Mouse (Mus musculus) layer of hippocampus, postnatal 14 days (tissue): ENCODE results near the gene Stard13. TPM values are rescaled to one million over a fixed set of nuclear protein-coding genes. Genes with fewer than 3 reads are reported as not detected.

ENCODE experiments used
- DNase-seq, 2 experiments: peaks; one replicate each; pipeline ENCODE4 v3.0.0; 2021 to 2022; ENCODE audit warnings: low spot score in 2 of 2, mixed read lengths in 1 of 2
- total RNA-seq, 2 experiments: library from RNA; stranded (reverse); gene quantifications; 2 replicates each; pipeline ENCODE4 v1.2.3; 2021

Gene Stard13
- total RNA-seq, 2 experiments from 2014 or later, result 13.8 to 17.1 TPM

DNA sequence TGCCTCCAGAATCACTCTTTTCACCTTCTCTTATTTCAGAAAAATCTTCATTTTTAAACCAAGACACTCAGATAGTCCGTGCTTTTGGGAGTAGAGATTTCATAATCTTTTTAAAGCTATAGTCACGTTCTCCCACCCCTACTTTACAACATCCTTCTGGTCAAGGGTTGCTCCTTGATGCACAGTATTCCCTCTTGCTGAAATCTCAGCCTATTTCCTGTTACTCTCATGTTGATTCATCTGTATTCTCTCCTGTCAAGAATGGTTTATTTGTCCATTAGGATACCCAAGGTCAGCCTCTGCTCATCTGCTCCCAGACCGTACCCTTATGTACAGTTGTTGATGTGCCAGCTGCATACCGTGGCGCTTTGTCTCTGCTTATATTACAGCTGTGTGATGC, 89.7 kb downstream of the Stard13 start:
- no peak for DNase-seq

DNA sequence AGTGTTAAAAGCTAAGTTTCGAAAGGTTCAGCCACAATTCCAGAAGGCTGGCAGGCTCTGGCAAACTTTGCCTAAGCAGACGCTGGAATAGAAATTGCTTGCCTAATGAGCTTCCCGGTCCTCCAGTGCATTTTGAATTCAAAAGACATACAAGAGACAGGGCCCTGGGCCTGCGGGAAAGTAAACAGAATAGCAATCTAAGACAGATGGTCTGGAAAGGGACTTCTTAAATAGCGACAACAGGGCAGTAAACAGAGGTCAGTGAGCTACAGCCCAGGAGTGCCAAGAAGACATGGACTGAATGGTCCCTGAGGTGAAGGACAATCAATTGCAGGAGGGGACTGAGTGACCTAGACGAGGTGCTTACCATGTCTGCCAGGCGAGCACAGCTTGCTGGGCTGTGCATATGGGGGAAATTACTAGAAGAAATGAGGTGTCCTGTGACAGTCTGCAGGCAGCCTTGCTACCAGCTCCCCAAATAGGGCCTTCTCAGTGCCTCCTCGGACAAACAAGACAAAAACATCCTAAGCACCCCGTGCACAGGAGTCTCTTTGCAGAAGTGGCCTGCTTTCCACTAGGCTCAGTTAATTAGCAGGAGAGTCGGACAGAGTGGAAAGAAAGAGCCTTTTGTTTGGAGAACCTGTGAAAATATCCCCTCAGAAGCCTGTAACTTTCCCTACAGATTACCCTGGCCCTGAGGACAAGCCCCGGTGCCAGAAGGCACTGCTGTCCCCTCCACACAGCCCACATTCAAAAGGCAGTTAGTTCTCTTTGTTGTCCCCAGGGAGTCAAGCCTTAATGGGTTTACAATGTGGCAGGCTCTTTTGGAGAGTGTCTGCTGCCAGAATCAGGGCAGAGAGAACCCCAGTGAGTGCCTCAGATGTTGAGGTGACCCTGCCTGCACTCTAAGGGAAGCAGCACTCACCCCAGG, 90.7 kb downstream of the Stard13 start:
- DNase-seq, result peak in 1 of 2 experiments; percentile 63

DNA sequence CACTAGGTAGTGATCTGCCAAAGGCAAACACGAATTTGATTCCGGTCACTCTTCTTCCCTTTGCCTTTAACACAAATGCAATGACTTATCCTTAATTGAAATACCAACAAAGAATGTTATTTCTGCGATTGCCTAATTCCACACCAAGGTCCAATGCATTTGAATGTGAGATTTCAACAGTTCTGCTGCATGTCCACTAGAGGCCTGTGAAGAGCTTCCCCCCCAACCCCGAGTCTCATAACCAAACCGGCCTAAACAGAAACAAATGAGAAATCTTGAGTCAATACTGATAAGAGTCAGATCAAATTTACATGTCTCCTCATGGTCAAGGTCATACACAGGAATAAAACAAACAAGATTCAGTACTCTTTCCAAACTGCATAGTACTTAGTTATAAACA, 91.4 kb downstream of the Stard13 start:
- peak in 1 of 2 experiments; percentile 57 for DNase-seq

DNA sequence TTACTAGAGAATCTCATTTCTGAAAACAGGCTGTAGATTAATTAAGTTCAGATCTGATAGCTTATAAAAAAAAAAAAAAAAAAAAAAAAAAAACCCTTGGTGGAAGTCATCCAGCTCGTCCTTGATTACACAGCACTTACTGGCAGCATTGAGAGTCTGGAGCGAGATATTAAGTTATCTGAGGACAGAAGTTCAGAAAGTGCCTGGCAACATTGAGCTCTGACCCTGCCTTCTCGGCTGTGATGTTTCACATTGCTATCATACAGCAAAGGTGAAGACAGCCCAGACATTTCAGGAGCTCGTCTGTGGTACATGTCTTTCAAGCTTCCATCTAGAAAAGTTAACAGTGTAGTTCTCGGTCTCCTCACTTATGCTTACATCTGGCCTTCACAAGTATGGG, 95.7 kb downstream of the Stard13 start:
- no peak for DNase-seq

DNA sequence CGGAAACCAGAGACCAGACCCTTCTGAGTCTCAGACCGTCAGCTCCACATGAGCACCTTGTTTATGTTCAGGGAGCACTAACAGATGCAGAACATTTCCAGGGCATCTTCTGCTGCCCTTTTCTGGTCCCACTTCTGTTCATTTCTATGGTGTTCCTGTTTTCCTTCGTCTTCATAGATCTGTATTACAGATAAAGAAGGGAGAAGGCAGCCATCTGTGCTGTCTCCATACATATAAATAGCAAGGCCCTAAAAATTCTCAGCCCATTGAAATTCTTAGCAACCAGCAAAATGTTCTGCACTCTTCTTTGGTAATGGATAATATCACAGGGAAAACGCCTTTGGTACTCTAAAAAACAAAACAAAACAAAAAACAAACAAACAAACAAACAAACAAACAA, 96.3 kb downstream of the Stard13 start:
- no peak for DNase-seq

DNA sequence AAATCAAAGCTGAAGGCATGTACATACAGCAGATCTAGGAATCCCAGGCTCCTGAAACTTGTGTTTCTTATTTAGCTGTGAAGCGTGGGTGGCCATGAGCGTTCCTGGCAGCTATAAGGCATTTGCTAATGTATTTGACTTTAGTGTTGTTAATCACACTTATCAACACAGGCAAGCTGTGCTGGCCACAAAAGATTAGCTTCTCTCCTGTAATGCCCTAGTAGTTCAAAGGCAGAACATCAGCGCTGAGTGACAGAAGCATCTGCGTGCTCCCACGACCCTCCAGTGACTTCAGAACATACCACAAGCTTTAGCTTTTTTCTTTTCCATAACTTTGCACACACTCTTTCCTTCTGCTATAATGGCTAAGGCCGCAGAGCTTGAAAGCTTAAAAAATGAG, 97.7 kb downstream of the Stard13 start:
- no peak for DNase-seq

DNA sequence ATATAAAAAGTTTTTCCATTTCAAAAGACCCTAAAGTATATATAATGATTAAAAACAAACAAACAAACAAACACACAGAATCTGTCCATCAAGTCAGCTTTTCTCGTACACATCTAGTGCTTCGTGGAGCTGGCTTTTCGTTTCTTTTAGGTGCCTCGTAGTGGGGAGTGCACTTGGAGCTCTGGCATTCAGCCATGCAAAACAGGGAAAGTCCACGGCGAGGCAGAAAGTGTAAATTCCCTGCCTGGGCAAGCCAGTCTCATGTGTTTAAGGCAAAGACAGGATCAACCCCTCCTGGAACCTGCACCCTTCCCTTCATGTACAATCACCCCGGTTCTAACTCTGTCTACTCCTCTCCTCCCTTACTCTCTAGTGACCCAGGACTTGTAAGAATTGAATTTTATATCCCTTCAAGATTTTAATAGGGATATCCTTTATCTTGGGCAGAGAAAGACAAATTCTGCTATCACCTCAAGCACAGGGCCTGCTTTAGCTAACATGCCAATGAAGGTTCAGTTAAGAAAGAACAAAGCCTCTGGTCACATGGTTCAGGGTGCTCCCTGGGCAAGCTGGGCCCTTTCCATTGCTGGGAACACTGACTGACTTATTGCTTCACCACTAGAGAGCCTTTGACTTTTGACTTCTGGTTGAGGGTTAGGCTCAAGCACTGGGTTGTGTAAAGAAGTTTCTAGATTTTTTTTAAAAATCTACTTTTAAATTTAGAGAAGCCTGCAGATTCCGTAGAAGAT, 98.4 kb downstream of the Stard13 start:
- DNase-seq, result no peak

DNA sequence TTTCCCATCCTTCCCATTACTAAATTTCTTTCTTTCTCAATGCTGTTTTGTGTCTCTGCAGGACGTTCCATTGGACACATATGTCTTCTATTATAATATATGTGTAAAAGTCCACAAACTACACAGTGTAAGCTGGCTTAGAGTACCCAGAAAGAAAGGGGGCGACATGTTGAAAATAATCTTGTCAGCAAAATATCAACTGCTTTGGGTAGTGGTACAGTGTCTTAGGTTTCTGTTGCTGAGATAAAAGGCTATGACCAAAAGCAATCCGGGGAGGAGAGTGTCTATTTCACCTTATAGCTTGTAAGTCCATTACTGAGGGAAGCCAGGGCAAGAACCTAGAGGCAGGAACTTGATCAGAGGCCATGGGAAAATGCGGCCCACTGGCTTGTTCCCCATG, 99.4 kb downstream of the Stard13 start:
- no peak for DNase-seq

DNA sequence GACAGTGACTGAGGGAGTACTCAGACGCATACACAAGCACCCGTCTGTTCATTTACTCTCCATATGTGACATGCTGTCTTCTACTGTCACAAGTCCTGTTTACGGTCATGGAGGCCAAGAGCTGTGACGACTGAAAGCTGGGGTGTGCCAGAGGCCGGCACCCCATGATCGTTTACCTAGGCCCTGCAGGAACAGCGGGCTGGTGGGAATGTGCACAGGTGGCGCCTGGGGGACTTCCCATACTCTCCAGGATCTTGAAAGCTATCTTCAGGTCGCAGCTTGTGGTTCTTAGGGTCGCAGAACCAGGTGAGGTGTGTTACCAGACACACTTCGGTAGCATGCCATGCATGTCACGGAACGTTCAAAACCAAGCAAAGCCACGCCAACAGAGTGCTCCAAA, 99.9 kb downstream of the Stard13 start:
- no peak for DNase-seq

DNA sequence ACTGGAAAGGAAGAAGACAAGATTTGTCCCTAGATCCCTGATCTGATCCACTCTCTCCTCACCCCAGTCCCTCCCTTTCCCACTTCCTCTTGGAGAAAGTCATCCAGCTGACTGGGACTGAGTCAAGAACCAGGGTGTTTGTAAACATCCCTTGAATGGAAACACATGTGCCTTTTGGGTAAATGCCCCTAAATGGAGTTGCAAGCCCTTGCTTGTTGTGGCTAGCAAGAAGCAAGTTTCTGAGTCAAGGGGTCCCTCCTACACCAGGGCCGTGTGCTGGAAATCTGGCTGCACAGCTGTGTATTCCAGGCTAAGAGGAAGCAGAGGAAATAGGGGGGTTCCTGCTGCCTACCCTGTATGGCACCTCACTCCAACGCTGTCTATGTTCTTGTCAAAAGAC, 103.9 kb downstream of the Stard13 start:
- no peak for DNase-seq

DNA sequence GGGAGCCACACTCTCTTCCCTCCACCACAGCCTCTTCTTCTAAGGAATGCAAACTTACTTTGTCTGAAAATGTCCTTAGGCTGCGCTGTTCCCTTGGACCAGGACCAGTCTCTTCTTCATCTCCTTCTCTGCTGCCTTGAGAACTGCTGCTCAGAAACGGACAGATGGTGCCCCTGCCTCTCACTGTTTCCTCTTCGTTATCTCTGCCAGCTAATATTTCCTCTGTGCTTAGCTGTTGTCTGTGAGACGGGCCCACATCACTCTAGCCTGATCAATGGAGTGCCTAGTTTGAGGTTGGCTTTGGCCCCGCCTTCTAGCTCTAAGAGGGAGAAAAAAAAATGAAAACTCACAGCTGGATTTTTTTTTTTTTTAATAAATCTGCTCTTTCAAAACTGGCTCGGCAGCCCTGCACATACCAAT, 106.3 kb downstream of the Stard13 start:
- DNase-seq, result no peak

DNA sequence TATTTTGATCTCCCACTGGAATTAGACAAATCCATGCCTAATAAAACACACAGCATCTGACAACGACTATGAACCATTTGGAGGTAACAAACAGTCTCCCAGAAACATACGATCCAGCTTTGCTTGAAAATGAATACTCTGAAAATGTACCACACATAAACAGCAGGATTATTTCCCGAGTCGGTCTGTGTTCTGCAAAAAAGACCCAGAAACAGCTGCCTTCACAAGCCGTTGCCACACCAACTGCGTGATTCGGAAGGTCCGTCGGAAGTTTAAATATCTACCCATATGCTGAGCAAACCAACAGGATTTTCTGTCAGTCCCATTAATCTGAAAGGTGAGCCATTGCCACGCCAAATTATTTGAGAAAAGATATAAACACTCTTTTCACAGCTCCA, 107.0 kb downstream of the Stard13 start:
- DNase-seq, result no peak

DNA sequence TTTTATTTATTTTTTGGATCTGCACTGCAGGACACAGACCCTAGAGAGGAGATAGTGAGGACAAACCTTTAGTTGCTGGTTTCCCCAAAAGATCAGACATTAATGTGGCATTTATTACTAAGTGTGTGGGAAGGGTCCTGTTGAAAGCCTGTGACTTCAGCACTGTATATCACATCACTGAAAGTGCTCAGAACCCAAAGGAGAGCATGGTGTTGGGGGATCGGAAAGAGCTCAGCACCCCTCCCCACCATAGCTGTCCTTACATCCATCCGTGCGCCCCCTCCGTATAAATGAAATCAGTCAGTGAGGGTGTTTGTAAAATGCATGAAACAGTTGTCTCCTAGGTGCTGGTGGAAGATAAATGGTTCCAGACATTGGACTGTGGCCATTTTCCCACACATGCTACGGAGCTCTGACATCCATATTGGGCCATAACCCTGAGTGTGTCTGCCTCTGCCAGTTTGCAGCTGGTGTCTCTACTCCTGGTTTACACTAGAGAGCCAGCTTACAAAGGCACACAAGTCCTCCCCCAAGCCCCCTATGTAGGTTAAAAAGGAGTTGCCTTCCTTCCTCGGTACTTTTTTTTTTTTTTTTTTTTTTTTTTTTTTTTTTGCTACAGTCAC, 107.5 kb downstream of the Stard13 start:
- DNase-seq, result no peak

DNA sequence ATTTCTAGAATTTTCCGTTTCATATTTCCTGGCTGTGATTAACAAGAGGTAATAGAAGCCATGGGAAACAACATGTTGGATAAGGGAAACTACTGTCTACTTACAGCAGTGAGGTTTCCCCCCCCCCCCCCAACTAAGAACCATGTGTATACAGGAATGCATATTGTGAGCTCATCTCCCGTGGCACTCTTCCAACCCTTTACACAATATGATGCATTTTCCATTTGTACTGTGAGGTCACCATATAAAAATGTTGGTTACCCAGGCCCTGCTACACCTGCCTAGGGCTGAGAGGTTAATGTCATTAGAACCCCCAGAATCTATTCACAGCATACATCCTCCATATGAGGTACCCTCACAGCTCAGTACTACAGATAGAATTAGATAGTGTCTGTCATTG, 115.8 kb downstream of the Stard13 start:
- no peak for DNase-seq

DNA sequence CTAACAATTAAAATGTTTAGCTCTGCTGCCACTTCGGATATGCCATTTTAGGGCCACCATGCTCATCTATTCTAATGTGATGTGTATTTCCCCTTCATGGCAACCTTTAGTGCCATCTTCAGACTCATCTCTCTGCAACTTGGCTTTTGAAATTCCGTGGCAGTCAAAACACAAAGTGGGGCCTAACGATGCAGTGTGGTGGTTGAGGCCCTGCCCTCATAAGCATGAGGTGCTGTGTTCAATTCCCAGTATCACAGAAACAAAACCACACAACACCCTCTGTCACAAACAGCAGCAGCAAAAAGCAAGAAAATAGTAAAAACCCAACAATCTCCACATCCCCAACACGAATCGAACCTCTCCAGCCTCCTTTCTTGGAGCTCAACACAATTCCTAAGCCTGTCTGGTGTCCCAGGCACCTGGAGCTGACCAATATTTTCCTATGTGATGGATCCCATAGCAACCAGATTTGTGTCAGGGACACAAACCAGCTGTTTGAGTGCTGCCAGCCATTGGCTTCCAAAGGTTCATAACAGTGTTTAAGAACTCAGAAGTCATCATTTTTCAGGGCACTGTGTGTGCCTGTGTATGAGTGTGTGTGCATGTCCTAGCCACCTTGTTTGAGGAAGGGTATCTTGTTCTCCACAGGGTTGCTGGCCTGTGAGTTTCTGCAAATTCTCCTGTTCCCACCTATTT, 117.3 kb downstream of the Stard13 start:
- no peak for DNase-seq

DNA sequence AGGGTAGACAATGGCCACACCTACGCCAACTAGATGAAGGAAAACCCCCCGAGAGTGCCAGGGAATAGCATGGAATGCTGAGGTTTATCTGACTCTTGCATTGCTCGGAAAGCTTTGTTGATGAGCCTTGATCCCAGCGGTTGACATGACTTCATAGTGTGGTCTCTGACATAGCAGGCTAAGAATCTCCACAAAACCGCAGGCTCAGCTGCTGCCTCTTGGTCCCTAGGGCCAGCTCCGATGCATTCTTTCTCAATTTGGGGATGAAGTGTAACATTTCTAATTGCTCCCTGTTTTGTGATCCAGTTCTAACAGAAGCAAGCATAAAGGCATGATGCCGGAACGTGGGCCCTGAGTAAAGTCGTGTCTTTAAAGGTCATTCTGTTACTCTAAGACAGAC, 120.9 kb downstream of the Stard13 start:
- no peak for DNase-seq

DNA sequence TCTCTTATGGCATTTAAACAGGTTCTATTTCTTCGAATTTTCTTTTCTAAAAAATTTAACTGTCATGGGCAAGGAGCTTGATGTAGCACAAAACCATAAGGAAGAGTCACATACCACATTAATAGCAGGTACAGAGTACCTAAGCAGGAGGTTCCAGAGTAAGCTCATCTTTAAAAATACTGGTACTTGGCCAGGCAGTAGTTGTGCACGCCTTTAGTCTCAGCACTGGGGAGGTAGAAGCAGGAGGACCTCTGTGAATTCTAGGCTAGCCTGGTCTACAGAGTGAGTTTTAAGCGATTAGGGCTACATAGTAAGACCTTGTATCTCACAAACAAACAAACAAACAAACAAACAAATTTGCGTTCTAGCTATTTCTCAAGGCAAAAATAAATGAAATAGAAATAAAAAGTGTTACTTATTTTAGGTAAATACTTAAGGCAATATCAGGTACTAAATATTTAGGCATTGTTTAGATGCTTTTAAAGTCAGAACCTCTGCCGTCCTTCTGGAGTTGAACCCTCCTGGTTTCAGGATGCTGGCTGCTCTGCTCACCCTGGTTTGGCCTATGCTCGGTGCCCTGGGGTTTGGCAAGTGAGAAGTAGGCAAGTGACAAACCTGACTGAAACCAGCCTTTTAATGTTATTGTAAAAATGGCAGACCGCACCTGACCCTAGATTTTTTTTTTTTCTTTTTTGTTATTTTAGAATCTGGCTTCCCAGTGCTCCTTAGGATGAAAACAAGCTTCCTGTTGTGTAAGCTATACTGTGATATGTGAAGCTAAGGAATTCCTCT, 122.4 kb downstream of the Stard13 start:
- no peak for DNase-seq

DNA sequence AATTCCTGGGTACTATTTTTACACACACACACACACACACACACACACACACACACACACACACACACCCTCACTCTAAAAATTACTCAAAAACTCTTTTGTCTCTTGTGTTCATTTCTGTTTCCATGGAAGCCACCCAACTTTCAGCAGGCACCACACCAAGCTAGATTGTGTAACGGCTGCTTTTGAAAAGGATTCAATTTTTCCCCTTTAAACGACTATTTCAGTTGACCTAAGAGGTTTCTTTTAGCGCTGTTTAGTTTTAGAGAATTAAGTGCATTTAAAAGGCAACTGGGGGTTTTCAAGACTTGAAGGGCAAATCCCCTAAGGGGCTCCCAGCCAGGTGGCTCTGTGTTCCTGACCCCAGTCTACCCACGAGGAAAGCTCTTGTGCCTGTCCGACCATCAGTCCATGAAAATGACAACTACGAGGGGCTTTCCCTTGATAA, 123.2 kb downstream of the Stard13 start:
- peak; percentile 41 to 74 for DNase-seq

DNA sequence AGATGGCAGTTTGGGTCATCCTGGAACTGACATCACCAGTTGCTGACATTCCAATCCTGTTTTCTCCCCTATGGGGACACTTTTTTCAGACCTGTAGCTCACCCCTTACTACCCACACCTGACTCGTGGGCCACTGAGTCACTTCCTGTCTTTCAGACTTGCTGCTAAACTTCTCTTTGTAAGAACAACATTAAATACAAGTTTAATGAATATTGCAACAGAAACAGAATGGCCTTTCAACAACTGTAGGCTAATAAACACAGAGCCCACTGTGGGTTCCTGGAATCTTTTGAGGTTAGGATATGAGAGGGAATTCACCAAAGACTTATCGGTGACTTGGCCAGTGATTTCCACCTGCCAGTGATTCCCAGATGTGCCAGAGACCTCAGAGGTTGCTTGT, 123.8 kb downstream of the Stard13 start:
- no peak for DNase-seq

DNA sequence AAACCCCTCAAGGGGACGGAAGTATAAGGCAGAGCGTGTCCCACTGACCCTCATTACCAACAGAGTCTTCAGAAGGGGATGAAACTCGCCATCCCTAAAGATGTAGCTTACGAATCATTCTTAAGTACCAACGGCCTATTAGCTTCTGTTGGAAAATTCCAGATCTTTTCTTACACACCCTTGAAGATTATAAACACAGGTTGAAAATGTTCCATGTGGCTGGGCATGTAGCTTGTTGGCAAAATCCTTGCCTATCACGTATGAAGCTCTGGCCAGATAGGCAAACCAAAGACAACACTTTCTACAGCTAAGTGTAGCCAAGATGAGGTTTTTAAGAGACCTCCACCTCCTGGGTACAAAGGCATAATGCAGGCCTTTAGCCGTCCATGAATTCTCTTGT, 124.7 kb downstream of the Stard13 start:
- no peak for DNase-seq
